ENCODE assay signal across 9 mouse cellular contexts in genomic region chr13:101690167-101690566, GRCm38 (mm10).
DNase-seq lines count a peak whose midpoint lies in the region; ATAC-seq and TF ChIP-seq lines count a peak whose summit lies in the region.
"Had no signal": no experiment of that assay in that cellular context is flagged by ENCODE, and none has a peak within 500 bp of the region (broad histone marks: within the 10 kb centered on the region; RNA-seq: fewer than 3 reads in every experiment).

No protein-coding gene starts in this region.

- peaks cover 26% of the 10 kb centered on the region for H3K4me1 ChIP-seq in liver, adult 2 months (ENCODE audit: control insufficient read depth, insufficient read depth, low read length)
- H3K4me1 ChIP-seq in hindbrain, embryonic 14.5 days (replicated peaks; ENCODE audit: control insufficient read depth, insufficient read depth, low read length), result peaks cover 34% of the 10 kb centered on the region

- WGBS in liver, adult 2 months, result 8% methylated on average over 6 of the region's 6 CpGs
- WGBS in hindbrain, embryonic 14.5 days, result 63% methylated on average over 6 of the region's 6 CpGs

- H3K27ac ChIP-seq in liver, adult 2 months (replicated peaks; ENCODE audit: insufficient read depth, low read depth, low read length), result no peak overlapping the region
- no peak overlapping the region for H3K27ac ChIP-seq in hindbrain, embryonic 14.5 days
- H3K27ac ChIP-seq: intestine, embryonic 15.5 days had no signal

- H3K9ac ChIP-seq in liver, adult 2 months (ENCODE audit: low read depth, low read length), result no peak overlapping the region
- H3K9ac ChIP-seq in hindbrain, embryonic 14.5 days, result no peak overlapping the region
- H3K9ac ChIP-seq: intestine, embryonic 15.5 days had no signal

- no peak for TF ChIP-seq POLR2A in liver, adult 2 months (IDR thresholded peaks at IDR 0.05; ENCODE audit: extremely low read depth, insufficient read depth, low read length)
- TF ChIP-seq POLR2A in myocyte (IDR thresholded peaks at IDR 0.05; ENCODE audit: insufficient read length, low read depth), result no peak

- peak; percentile 55 for DNase-seq in adrenal gland, adult 2 months
- DNase-seq in adrenal gland, postnatal 4 days (ENCODE audit: low spot score in 2 of 2), result no peak
- DNase-seq in liver, adult 2 months (ENCODE audit: extremely low read depth, low read depth, low spot score), result peak; percentile 95
- DNase-seq in liver, result no peak
- DNase-seq in hindbrain, embryonic 14.5 days (ENCODE audit: low spot score), result no peak
- no peak for DNase-seq in urinary bladder, postnatal 4 days (ENCODE audit: low spot score in 2 of 2)

- no peak for TF ChIP-seq CTCF in liver, adult 2 months (IDR thresholded peaks at IDR 0.05; ENCODE audit: low read depth, low read length)

- peaks cover 10% of the 10 kb centered on the region; the same call in 1 of the 2 replicates for H3K79me2 ChIP-seq in liver, adult 2 months (ENCODE audit: control insufficient read depth, insufficient read depth, low read length)
- H3K79me2 ChIP-seq in myocyte (ENCODE audit: control insufficient read depth, insufficient read depth), result peaks cover 12% of the 10 kb centered on the region

- H3K9me3 ChIP-seq in hindbrain, embryonic 14.5 days (ENCODE audit: control insufficient read depth, low read length), result no peaks in the 10 kb centered on the region
- H3K9me3 ChIP-seq: intestine, embryonic 15.5 days had no signal

- H3K36me3 ChIP-seq in liver, adult 2 months (ENCODE audit: control insufficient read depth, insufficient read depth, low read length), result peaks cover 41% of the 10 kb centered on the region
- peaks cover 40% of the 10 kb centered on the region for H3K36me3 ChIP-seq in hindbrain, embryonic 14.5 days (replicated peaks; ENCODE audit: control insufficient read depth, insufficient read depth)
- H3K36me3 ChIP-seq in myocyte (ENCODE audit: control insufficient read depth, insufficient read depth), result peaks cover 40% of the 10 kb centered on the region

- H3K27me3 ChIP-seq in liver, adult 2 months (ENCODE audit: control insufficient read depth, insufficient read depth, low read length), result no peaks in the 10 kb centered on the region
- no peaks in the 10 kb centered on the region for H3K27me3 ChIP-seq in hindbrain, embryonic 14.5 days (ENCODE audit: control insufficient read depth, insufficient read depth, low read length)
- H3K27me3 ChIP-seq in myocyte (ENCODE audit: control insufficient read depth, insufficient read depth, insufficient read length), result no peaks in the 10 kb centered on the region
- H3K27me3 ChIP-seq: intestine, embryonic 15.5 days had no signal

- no peak overlapping the region for H3K4me3 ChIP-seq in liver, adult 2 months (ENCODE audit: insufficient read depth, low read depth, low read length)
- H3K4me3 ChIP-seq in hindbrain, embryonic 14.5 days (replicated peaks; ENCODE audit: low read length), result peak overlapping the region; percentile 58
- no peak overlapping the region for H3K4me3 ChIP-seq in myocyte
- H3K4me3 ChIP-seq: intestine, embryonic 15.5 days had no signal

- no peak for ATAC-seq in hindbrain, embryonic 14.5 days (ENCODE audit: low FRiP score)
- ATAC-seq in activated CD4-positive, CD25-positive, alpha-beta regulatory T cell, adult 4 months, result no peak
- ATAC-seq: intestine, embryonic 15.5 days had no signal

- H3ac ChIP-seq in myocyte (ENCODE audit: control insufficient read depth, insufficient read length), result no peak overlapping the region

- peak overlapping the region; percentile 97 for H3K4me2 ChIP-seq in hindbrain, embryonic 14.5 days (replicated peaks)
- peak overlapping the region; percentile 4 for H3K4me2 ChIP-seq in myocyte (ENCODE audit: low read depth)
- H3K4me2 ChIP-seq: intestine, embryonic 15.5 days had no signal

TF ChIP-seq in myocyte, 11 proteins besides CTCF, POLR2A, EP300 and RAD21:
- no peak for TF ChIP-seq TCF3 (IDR thresholded peaks at IDR 0.05; ENCODE audit: insufficient read length, low read depth)
- no peak for TF ChIP-seq CEBPB (IDR thresholded peaks at IDR 0.05; ENCODE audit: insufficient read depth, poor library complexity, severe bottlenecking)
- no peak for TF ChIP-seq MAX (IDR thresholded peaks at IDR 0.05; ENCODE audit: low read depth)
- TF ChIP-seq SRF (IDR thresholded peaks at IDR 0.05; ENCODE audit: control insufficient read depth, insufficient read length, low read depth), result no peak
- TF ChIP-seq POLR2AphosphoS2 (IDR thresholded peaks at IDR 0.05; ENCODE audit: insufficient read length, low read depth), result no peak
- no peak for TF ChIP-seq MYOD1 (IDR thresholded peaks at IDR 0.05; ENCODE audit: control insufficient read depth in 1 of 3, insufficient read length in 2 of 3, low read depth in 2 of 3)
- no peak for TF ChIP-seq TCF12 (IDR thresholded peaks at IDR 0.05; ENCODE audit: insufficient read depth, poor library complexity, severe bottlenecking)
- no peak for TF ChIP-seq MYOG (IDR thresholded peaks at IDR 0.05; ENCODE audit: control insufficient read depth in 1 of 3, insufficient read depth in 1 of 3, insufficient read length in 2 of 3, low read depth in 2 of 3)
- TF ChIP-seq USF1 (IDR thresholded peaks at IDR 0.05; ENCODE audit: low read depth), result no peak
- TF ChIP-seq E2F4 (IDR thresholded peaks at IDR 0.05; ENCODE audit: insufficient read depth), result no peak
- TF ChIP-seq REST (IDR thresholded peaks at IDR 0.05; ENCODE audit: insufficient read depth, insufficient read length), result no peak

Comparison
In these comparisons a context has a peak if more than half of its experiments do, and no peak if none do; other contexts are left out.
1. DNase-seq: peak in adrenal gland, adult 2 months (single experiment) and liver, adult 2 months (single experiment); none in adrenal gland, postnatal 4 days (0 of 2), liver (single experiment), hindbrain, embryonic 14.5 days (single experiment) and urinary bladder, postnatal 4 days (0 of 2).